Mouse (Mus musculus): Measurements from ENCODE around the gene Stk32b. TPM values are rescaled to one million over a fixed set of nuclear protein-coding genes. Genes with fewer than 3 reads are reported as not detected.

Stk32b gene
- polyA plus RNA-seq, 1 experiment from 2014 or later: 38.8 TPM

- H3K27ac ChIP-seq (replicated peaks): peak overlapping the region; percentile 87
- WGBS: 0% methylated on average over 14 of the region's 14 CpGs
Measured at GRCm38 (mm10) chr5:37717384-37717963, 503 bp upstream of the Stk32b start.

GRCm38 (mm10) chr5:37709257-37709904 is 7.6 kb downstream of the Stk32b start:
- H3K4me3 ChIP-seq: no peak overlapping the region
- WGBS: 92% methylated on average over 5 of the region's 5 CpGs
- peaks cover 9% of the 10 kb centered on the region; the same call in 1 of the 2 replicates for H3K4me1 ChIP-seq (replicated peaks)
- H3K27ac ChIP-seq (replicated peaks): no peak overlapping the region
- H3K9me3 ChIP-seq: no peaks in the 10 kb centered on the region
- no peak overlapping the region for H3K4me2 ChIP-seq
- ATAC-seq (ENCODE audit: low FRiP score, low read depth): no peak
- no peak overlapping the region for H3K9ac ChIP-seq
- H3K27me3 ChIP-seq: no peaks in the 10 kb centered on the region
- H3K36me3 ChIP-seq: no peaks in the 10 kb centered on the region

More at GRCm38 (mm10) chr5:37717384-37717963, 503 bp upstream of the Stk32b start:
- peak overlapping the region; percentile 81 for H3K4me2 ChIP-seq
- peaks cover 29% of the 10 kb centered on the region; the same call in 1 of the 2 replicates for H3K4me1 ChIP-seq (replicated peaks)
- no peaks in the 10 kb centered on the region for H3K36me3 ChIP-seq
- H3K27me3 ChIP-seq: peaks cover 12% of the 10 kb centered on the region
- ATAC-seq (ENCODE audit: low FRiP score, low read depth): peak; percentile 69; the same call in 1 of the 2 replicates
- H3K4me3 ChIP-seq: peak overlapping the region; percentile 67
- H3K9me3 ChIP-seq: no peaks in the 10 kb centered on the region
- H3K9ac ChIP-seq: peak overlapping the region; percentile 83

- H3K36me3 ChIP-seq: no peaks in the 10 kb centered on the region
- no peaks in the 10 kb centered on the region for H3K9me3 ChIP-seq
- no peaks in the 10 kb centered on the region for H3K4me1 ChIP-seq (replicated peaks)
- H3K9ac ChIP-seq: no peak overlapping the region
- 68% methylated on average over 3 of the region's 3 CpGs for WGBS
- ATAC-seq (ENCODE audit: low FRiP score, low read depth): no peak
- H3K4me2 ChIP-seq: no peak overlapping the region
- H3K27ac ChIP-seq (replicated peaks): no peak overlapping the region
- no peak overlapping the region for H3K4me3 ChIP-seq
- H3K27me3 ChIP-seq: no peaks in the 10 kb centered on the region
Measured at GRCm38 (mm10) chr5:37708124-37708523, 8.8 kb downstream of the Stk32b start.

- no peak for ATAC-seq (ENCODE audit: low FRiP score, low read depth)
- H3K9ac ChIP-seq: no peak overlapping the region
- no peak overlapping the region for H3K27ac ChIP-seq (replicated peaks)
- H3K4me2 ChIP-seq: no peak overlapping the region
- H3K4me1 ChIP-seq (replicated peaks): no peaks in the 10 kb centered on the region; the same call in 1 of the 2 replicates
- 86% methylated on average over 2 of the region's 2 CpGs for WGBS
- H3K36me3 ChIP-seq: no peaks in the 10 kb centered on the region
- H3K27me3 ChIP-seq: no peaks in the 10 kb centered on the region
- H3K9me3 ChIP-seq: no peaks in the 10 kb centered on the region
- H3K4me3 ChIP-seq: no peak overlapping the region
Measured at GRCm38 (mm10) chr5:37704962-37705361, 12.0 kb downstream of the Stk32b start.

GRCm38 (mm10) chr5:37699757-37700156 is 17.2 kb downstream of the Stk32b start:
- 63% methylated on average over 12 of the region's 12 CpGs for WGBS
- ATAC-seq (ENCODE audit: low FRiP score, low read depth): peak; percentile 63; the same call in 1 of the 2 replicates
- H3K36me3 ChIP-seq: no peaks in the 10 kb centered on the region
- no peak overlapping the region for H3K9ac ChIP-seq
- no peaks in the 10 kb centered on the region for H3K9me3 ChIP-seq
- H3K4me1 ChIP-seq (replicated peaks): no peaks in the 10 kb centered on the region; the same call in 1 of the 2 replicates
- H3K4me2 ChIP-seq: no peak overlapping the region
- H3K4me3 ChIP-seq: no peak overlapping the region
- no peak overlapping the region for H3K27ac ChIP-seq (replicated peaks)
- no peaks in the 10 kb centered on the region for H3K27me3 ChIP-seq

GRCm38 (mm10) chr5:37697286-37697685 is 19.7 kb downstream of the Stk32b start:
- H3K9me3 ChIP-seq: no peaks in the 10 kb centered on the region
- no peak overlapping the region for H3K4me2 ChIP-seq
- WGBS: 90% methylated on average over 7 of the region's 7 CpGs
- H3K9ac ChIP-seq: no peak overlapping the region
- no peak overlapping the region for H3K4me3 ChIP-seq
- H3K27ac ChIP-seq (replicated peaks): no peak overlapping the region
- no peaks in the 10 kb centered on the region for H3K27me3 ChIP-seq
- peaks cover 3% of the 10 kb centered on the region; the same call in 1 of the 2 replicates for H3K36me3 ChIP-seq
- H3K4me1 ChIP-seq (replicated peaks): no peaks in the 10 kb centered on the region; the same call in 1 of the 2 replicates
- ATAC-seq (ENCODE audit: low FRiP score, low read depth): no peak

GRCm38 (mm10) chr5:37695773-37696172 is 21.2 kb downstream of the Stk32b start:
- ATAC-seq (ENCODE audit: low FRiP score, low read depth): no peak
- Histone ChIP-seq H3K4me2 (no peak overlapping the region), H3K27ac (replicated peaks) (no peak overlapping the region), H3K27me3 (no peaks in the 10 kb centered on the region), H3K4me3 (no peak overlapping the region), H3K9ac (no peak overlapping the region), H3K36me3 (peaks cover 3% of the 10 kb centered on the region; the same call in 1 of the 2 replicates), H3K4me1 (replicated peaks) (no peaks in the 10 kb centered on the region; the same call in 1 of the 2 replicates), H3K9me3 (no peaks in the 10 kb centered on the region)
- 16% methylated on average over 4 of the region's 4 CpGs for WGBS

- 84% methylated on average over 3 of the region's 3 CpGs for WGBS
Measured at GRCm38 (mm10) chr5:37692759-37693158, 24.2 kb downstream of the Stk32b start.

GRCm38 (mm10) chr5:37670781-37671180 is 46.2 kb downstream of the Stk32b start:
- H3K36me3 ChIP-seq: no peaks in the 10 kb centered on the region
- no peaks in the 10 kb centered on the region for H3K9me3 ChIP-seq
- ATAC-seq (ENCODE audit: low FRiP score, low read depth): no peak
- no peak overlapping the region for H3K4me2 ChIP-seq
- H3K4me1 ChIP-seq (replicated peaks): no peaks in the 10 kb centered on the region
- no peak overlapping the region for H3K27ac ChIP-seq (replicated peaks)
- H3K4me3 ChIP-seq: no peak overlapping the region
- 85% methylated on average over 7 of the region's 7 CpGs for WGBS
- H3K9ac ChIP-seq: no peak overlapping the region
- H3K27me3 ChIP-seq: no peaks in the 10 kb centered on the region

More at GRCm38 (mm10) chr5:37692759-37693158, 24.2 kb downstream of the Stk32b start:
- ATAC-seq (ENCODE audit: low FRiP score, low read depth): no peak
- Histone ChIP-seq H3K4me2 (no peak overlapping the region), H3K9me3 (no peaks in the 10 kb centered on the region), H3K4me3 (no peak overlapping the region), H3K9ac (no peak overlapping the region), H3K27ac (replicated peaks) (no peak overlapping the region), H3K4me1 (replicated peaks) (no peaks in the 10 kb centered on the region), H3K36me3 (peaks cover 3% of the 10 kb centered on the region; the same call in 1 of the 2 replicates), H3K27me3 (no peaks in the 10 kb centered on the region)

- no peak for ATAC-seq (ENCODE audit: low FRiP score, low read depth)
- WGBS: 69% methylated on average over 3 of the region's 3 CpGs
- H3K4me1 ChIP-seq (replicated peaks): no peaks in the 10 kb centered on the region
Measured at GRCm38 (mm10) chr5:37664962-37665361, 52.0 kb downstream of the Stk32b start.

GRCm38 (mm10) chr5:37659177-37659576 is 57.8 kb downstream of the Stk32b start:
- Histone ChIP-seq H3K27me3 (no peaks in the 10 kb centered on the region), H3K9me3 (no peaks in the 10 kb centered on the region), H3K4me2 (no peak overlapping the region), H3K4me1 (replicated peaks) (no peaks in the 10 kb centered on the region), H3K4me3 (no peak overlapping the region), H3K27ac (replicated peaks) (no peak overlapping the region), H3K36me3 (no peaks in the 10 kb centered on the region), H3K9ac (no peak overlapping the region)
- ATAC-seq (ENCODE audit: low FRiP score, low read depth): no peak
- WGBS: 66% methylated on average over 4 of the region's 4 CpGs

More at GRCm38 (mm10) chr5:37664962-37665361, 52.0 kb downstream of the Stk32b start:
- no peaks in the 10 kb centered on the region for H3K9me3 ChIP-seq
- H3K27me3 ChIP-seq: no peaks in the 10 kb centered on the region
- no peak overlapping the region for H3K4me3 ChIP-seq
- H3K36me3 ChIP-seq: no peaks in the 10 kb centered on the region
- no peak overlapping the region for H3K27ac ChIP-seq (replicated peaks)
- no peak overlapping the region for H3K4me2 ChIP-seq
- H3K9ac ChIP-seq: no peak overlapping the region

- Histone ChIP-seq H3K4me1 (replicated peaks) (no peaks in the 10 kb centered on the region), H3K27ac (replicated peaks) (no peak overlapping the region), H3K9ac (no peak overlapping the region), H3K4me3 (no peak overlapping the region), H3K36me3 (no peaks in the 10 kb centered on the region), H3K27me3 (no peaks in the 10 kb centered on the region), H3K4me2 (no peak overlapping the region), H3K9me3 (no peaks in the 10 kb centered on the region)
- WGBS: 83% methylated on average over 6 of the region's 6 CpGs
- no peak for ATAC-seq (ENCODE audit: low FRiP score, low read depth)
Measured at GRCm38 (mm10) chr5:37657741-37658140, 59.2 kb downstream of the Stk32b start.
